ENCODE assay signal across 9 mouse cellular contexts in genomic region chr5:74252672-74253286, GRCm38 (mm10). TPM values are rescaled to one million over a fixed set of nuclear protein-coding genes. Genes with fewer than 3 reads are reported as not detected.
DNase-seq lines count a peak whose midpoint lies in the region; ATAC-seq and TF ChIP-seq lines count a peak whose summit lies in the region.
"Had no signal": no experiment of that assay in that cellular context is flagged by ENCODE, and none has a peak within 500 bp of the region (broad histone marks: within the 10 kb centered on the region; RNA-seq: fewer than 3 reads in every experiment).

No protein-coding gene starts in this region.

- TF ChIP-seq EP300 in heart, postnatal 0 days (IDR thresholded peaks at IDR 0.05; ENCODE audit: low read depth), result no peak
- TF ChIP-seq EP300 in stomach, postnatal 0 days (optimal IDR thresholded peaks at IDR 0.05), result no peak

- H3K9me3 ChIP-seq in heart, postnatal 0 days (replicated peaks; ENCODE audit: control insufficient read depth, low read length), result no peaks in the 10 kb centered on the region
- H3K9me3 ChIP-seq in heart, embryonic 11.5 days (replicated peaks; ENCODE audit: control insufficient read depth, low read length), result no peaks in the 10 kb centered on the region
- no peaks in the 10 kb centered on the region for H3K9me3 ChIP-seq in stomach, embryonic 15.5 days
- H3K9me3 ChIP-seq in stomach, postnatal 0 days (ENCODE audit: control insufficient read depth, low read length), result no peaks in the 10 kb centered on the region

- H3K27ac ChIP-seq in heart, postnatal 0 days (ENCODE audit: low read depth), result no peak overlapping the region
- no peak overlapping the region for H3K27ac ChIP-seq in heart, embryonic 11.5 days (ENCODE audit: low read depth, low read length)
- peak overlapping the region; percentile 21; the same call in 1 of the 2 replicates for H3K27ac ChIP-seq in stomach, embryonic 15.5 days
- no peak overlapping the region for H3K27ac ChIP-seq in stomach, postnatal 0 days (replicated peaks)
- no peak overlapping the region for H3K27ac ChIP-seq in thymus, adult 2 months (ENCODE audit: control insufficient read depth, insufficient read depth, low read length)

- 0 out of 2 replicates have a peak overlapping the region, but pooled peaks have one; percentile 20 for H3K9ac ChIP-seq in heart, postnatal 0 days (replicated peaks; ENCODE audit: low read depth, low read length)
- no peak overlapping the region for H3K9ac ChIP-seq in heart, embryonic 11.5 days (ENCODE audit: low read depth, low read length)
- no peak overlapping the region for H3K9ac ChIP-seq in stomach, embryonic 15.5 days
- H3K9ac ChIP-seq in stomach, postnatal 0 days (ENCODE audit: low read length), result no peak overlapping the region

- no peaks in the 10 kb centered on the region for H3K36me3 ChIP-seq in heart, postnatal 0 days (replicated peaks; ENCODE audit: control insufficient read depth, insufficient read depth, low read length)
- no peaks in the 10 kb centered on the region for H3K36me3 ChIP-seq in heart, embryonic 11.5 days (ENCODE audit: control insufficient read depth, insufficient read depth, low read length)
- H3K36me3 ChIP-seq in stomach, embryonic 15.5 days, result no peaks in the 10 kb centered on the region
- no peaks in the 10 kb centered on the region for H3K36me3 ChIP-seq in stomach, postnatal 0 days (ENCODE audit: control insufficient read depth, insufficient read depth, low read length)
- H3K36me3 ChIP-seq in thymus, adult 2 months (ENCODE audit: control insufficient read depth, insufficient read depth, low read length), result no peaks in the 10 kb centered on the region

- no peak for DNase-seq in heart, postnatal 0 days (ENCODE audit: low spot score)
- DNase-seq in stomach, postnatal 0 days (ENCODE audit: low spot score), result no peak
- peak; percentile 50 for DNase-seq in left cerebral cortex, adult 11 months (ENCODE audit: low spot score)
- no peak for DNase-seq in gastrocnemius, adult 18-20 months (ENCODE audit: low spot score)
- DNase-seq in urinary bladder, adult 2 months (ENCODE audit: low spot score), result no peak
- no peak for DNase-seq in thymus, adult 2 months
- DNase-seq: lung, adult 2 months had no signal

- TF ChIP-seq CTCF in heart, postnatal 0 days (IDR thresholded peaks at IDR 0.05; ENCODE audit: low read depth), result no peak
- TF ChIP-seq CTCF in stomach, postnatal 0 days (IDR thresholded peaks at IDR 0.05; ENCODE audit: low read depth), result no peak
- no peak for TF ChIP-seq CTCF in thymus, adult 2 months (IDR thresholded peaks at IDR 0.05; ENCODE audit: borderline replicate concordance, control insufficient read depth, extremely low read depth, insufficient read depth, low read length, poor library complexity)

- 77% methylated on average over 6 of the region's 6 CpGs for WGBS in heart, postnatal 0 days
- WGBS in heart, embryonic 11.5 days (ENCODE audit: insufficient replicate concordance), result 76% methylated on average over 6 of the region's 6 CpGs
- WGBS in stomach, embryonic 15.5 days, result 76% methylated on average over 6 of the region's 6 CpGs
- 76% methylated on average over 6 of the region's 6 CpGs for WGBS in stomach, postnatal 0 days
- WGBS in thymus, adult 2 months, result 93% methylated on average over 6 of the region's 6 CpGs

- H3K4me1 ChIP-seq in heart, postnatal 0 days (ENCODE audit: control insufficient read depth, insufficient read depth), result peaks cover 33% of the 10 kb centered on the region
- H3K4me1 ChIP-seq in heart, embryonic 11.5 days (ENCODE audit: control insufficient read depth, insufficient read depth, low read length), result peaks cover 30% of the 10 kb centered on the region
- peaks cover 39% of the 10 kb centered on the region for H3K4me1 ChIP-seq in stomach, embryonic 15.5 days
- H3K4me1 ChIP-seq in stomach, postnatal 0 days (replicated peaks; ENCODE audit: control insufficient read depth, insufficient read depth), result peaks cover 3% of the 10 kb centered on the region; the same call in 1 of the 2 replicates
- H3K4me1 ChIP-seq in thymus, adult 2 months (replicated peaks; ENCODE audit: control insufficient read depth, insufficient read depth, low read length), result peaks cover 23% of the 10 kb centered on the region

- H3K27me3 ChIP-seq in heart, postnatal 0 days (ENCODE audit: control insufficient read depth, insufficient read depth, low read length), result no peaks in the 10 kb centered on the region
- no peaks in the 10 kb centered on the region for H3K27me3 ChIP-seq in heart, embryonic 11.5 days (ENCODE audit: control insufficient read depth, insufficient read depth, low read length)
- H3K27me3 ChIP-seq in stomach, embryonic 15.5 days (replicated peaks), result no peaks in the 10 kb centered on the region
- no peaks in the 10 kb centered on the region for H3K27me3 ChIP-seq in stomach, postnatal 0 days (ENCODE audit: control insufficient read depth, insufficient read depth, low read length)
- no peaks in the 10 kb centered on the region for H3K27me3 ChIP-seq in thymus, adult 2 months (ENCODE audit: control insufficient read depth, insufficient read depth, low read length)

- H3K4me2 ChIP-seq in heart, postnatal 0 days (ENCODE audit: low read depth, low read length), result no peak overlapping the region
- no peak overlapping the region for H3K4me2 ChIP-seq in heart, embryonic 11.5 days
- H3K4me2 ChIP-seq in stomach, embryonic 15.5 days, result no peak overlapping the region
- no peak overlapping the region for H3K4me2 ChIP-seq in stomach, postnatal 0 days (replicated peaks; ENCODE audit: low read depth)

- no peak overlapping the region for H3K4me3 ChIP-seq in heart, postnatal 0 days (ENCODE audit: low read depth, low read length)
- H3K4me3 ChIP-seq in heart, embryonic 11.5 days (ENCODE audit: low read depth, low read length), result no peak overlapping the region
- H3K4me3 ChIP-seq in stomach, embryonic 15.5 days (replicated peaks), result no peak overlapping the region
- H3K4me3 ChIP-seq in stomach, postnatal 0 days (ENCODE audit: low read depth, low read length), result no peak overlapping the region
- H3K4me3 ChIP-seq in thymus, adult 2 months (ENCODE audit: control insufficient read depth, insufficient read depth, low read length), result no peak overlapping the region

- no peak for ATAC-seq in heart, postnatal 0 days (ENCODE audit: insufficient read depth, low read depth)
- ATAC-seq in heart, embryonic 11.5 days (replicated peaks; ENCODE audit: insufficient number of reproducible peaks, low FRiP score, low TSS enrichment), result no peak
- ATAC-seq in stomach, embryonic 15.5 days (ENCODE audit: insufficient read depth, low FRiP score, low read depth), result no peak
- ATAC-seq in stomach, postnatal 0 days (ENCODE audit: low FRiP score, low TSS enrichment), result no peak

- no peak for TF ChIP-seq POLR2A in thymus, adult 2 months (IDR thresholded peaks at IDR 0.05; ENCODE audit: control insufficient read depth, extremely low read depth, insufficient read depth, low read length, poor library complexity)

RNA-seq across cellular contexts. Expression of gene Rasl11b, which starts 57.7 kb away (rescaled TPM):
- 22.8 and 24.5 TPM in 2 replicates for total RNA-seq in heart, postnatal 0 days (2014; rRNA removed; ENCODE audit: low replicate concordance)
- 61.9 and 67.8 TPM in 2 replicates for polyA plus RNA-seq in heart, postnatal 0 days (2015; fragmentation: Nextera tagmentation; extraction: Ambion mirVana)
- polyA plus RNA-seq in heart, embryonic 11.5 days (2014; fragmentation: Nextera tagmentation; extraction: Ambion mirVana), result 75.9 and 87.0 TPM in 2 replicates
- 47.9 and 50.3 TPM in 2 replicates for polyA plus RNA-seq in stomach, embryonic 15.5 days (2015; fragmentation: Nextera tagmentation; extraction: Ambion mirVana)
- polyA plus RNA-seq in stomach, postnatal 0 days (2015; fragmentation: Nextera tagmentation; extraction: Ambion mirVana), result 33.6 and 45.0 TPM in 2 replicates
- total RNA-seq in gastrocnemius, adult 18-20 months (2021), result 1 to 10 TPM; 2.8 to 4.7 TPM
- 88.0 and 114 TPM in 2 replicates for polyA plus RNA-seq in urinary bladder, adult 2 months (2012; rRNA removed)
- polyA plus RNA-seq in thymus, adult 2 months (2012; rRNA removed), result 30.9 and 33.9 TPM in 2 replicates
